Comparison of ENCODE assay signal across 19 mouse cellular contexts in genomic region chr5:30619211-30619610, GRCm38 (mm10). TPM values are rescaled to one million over a fixed set of nuclear protein-coding genes. Genes with fewer than 3 reads are reported as not detected.
DNase-seq lines count a peak whose midpoint lies in the region; ATAC-seq and TF ChIP-seq lines count a peak whose summit lies in the region.
"Had no signal": no experiment of that assay in that cellular context is flagged by ENCODE, and none has a peak within 500 bp of the region (broad histone marks: within the 10 kb centered on the region; RNA-seq: fewer than 3 reads in every experiment).

No protein-coding gene starts in this region.

- 64% methylated on average over 2 of the region's 2 CpGs for WGBS in heart, postnatal 0 days

- DNase-seq in adrenal gland, postnatal 36 days, result peak; percentile 39 to 54
- DNase-seq in adrenal gland, postnatal 4 days (ENCODE audit: low spot score in 2 of 2), result no peak
- peak; percentile 88 for DNase-seq in heart, adult 11 months
- no peak for DNase-seq in heart, postnatal 14 days
- DNase-seq in heart, postnatal 0 days (ENCODE audit: low spot score), result no peak
- DNase-seq in heart, postnatal 36 days, result no peak
- DNase-seq: adrenal gland, postnatal 25 days; forebrain, postnatal 0 days; gastrocnemius, postnatal 14 days; heart, postnatal 10 days; kidney, adult 2 months had no signal

- H3K27me3 ChIP-seq in heart, postnatal 0 days (ENCODE audit: control insufficient read depth, insufficient read depth, low read length), result peaks cover 14% of the 10 kb centered on the region
- H3K27me3 ChIP-seq: CH12.LX had no signal

- intact Hi-C loops in heart, postnatal 14 days (cut with DNase I), result loop anchor here (5.0 kb wide), 1 partner anchor 42 kb away; no protein-coding TSS in a partner anchor
- intact Hi-C loops in heart, postnatal 36 days (cut with DNase I), result loop anchor here (5.0 kb wide), 1 partner anchor 42 kb away; no protein-coding TSS in a partner anchor

- no peak for ATAC-seq in heart, postnatal 0 days (ENCODE audit: insufficient read depth, low read depth)
- ATAC-seq: forebrain, embryonic 13.5 days; forebrain, postnatal 0 days; intestine, embryonic 16.5 days; Patski had no signal

- TF ChIP-seq CTCF in heart, postnatal 0 days (IDR thresholded peaks at IDR 0.05; ENCODE audit: low read depth), result no peak

- no peak overlapping the region for H3K4me3 ChIP-seq in heart, postnatal 0 days (ENCODE audit: low read depth, low read length)
- H3K4me3 ChIP-seq: embryonic facial prominence, embryonic 10.5 days; forebrain, embryonic 13.5 days; hindbrain, embryonic 15.5 days; kidney, embryonic 15.5 days had no signal

- H3K4me1 ChIP-seq in heart, postnatal 0 days (ENCODE audit: control insufficient read depth, insufficient read depth), result peaks cover 43% of the 10 kb centered on the region

- no peaks in the 10 kb centered on the region for H3K9me3 ChIP-seq in heart, postnatal 0 days (replicated peaks; ENCODE audit: control insufficient read depth, low read length)
- H3K9me3 ChIP-seq: embryonic facial prominence, embryonic 10.5 days; forebrain, embryonic 13.5 days; hindbrain, embryonic 15.5 days; kidney, embryonic 15.5 days had no signal

- TF ChIP-seq EP300 in heart, postnatal 0 days (IDR thresholded peaks at IDR 0.05; ENCODE audit: low read depth), result no peak

- H3K4me2 ChIP-seq in heart, postnatal 0 days (ENCODE audit: low read depth, low read length), result no peak overlapping the region
- H3K4me2 ChIP-seq: forebrain, embryonic 13.5 days; heart, embryonic 11.5 days; hindbrain, embryonic 15.5 days; kidney, embryonic 15.5 days had no signal

- no peak overlapping the region for H3K9ac ChIP-seq in heart, postnatal 0 days (replicated peaks; ENCODE audit: low read depth, low read length)
- H3K9ac ChIP-seq: forebrain, embryonic 13.5 days; forebrain, postnatal 0 days; hindbrain, embryonic 15.5 days; kidney, embryonic 15.5 days had no signal

- peak overlapping the region; percentile 92 for H3K27ac ChIP-seq in heart, postnatal 0 days (ENCODE audit: low read depth)
- H3K27ac ChIP-seq: embryonic facial prominence, embryonic 10.5 days; forebrain, embryonic 13.5 days; hindbrain, embryonic 15.5 days; kidney, embryonic 15.5 days had no signal

- no peaks in the 10 kb centered on the region for H3K36me3 ChIP-seq in heart, postnatal 0 days (replicated peaks; ENCODE audit: control insufficient read depth, insufficient read depth, low read length)
- H3K36me3 ChIP-seq: embryonic facial prominence, embryonic 10.5 days; hindbrain, embryonic 15.5 days; kidney, embryonic 15.5 days had no signal

RNA-seq across cellular contexts. Expression of gene Slc35f6, which starts 28.5 kb away (rescaled TPM):
- total RNA-seq in adrenal gland, postnatal 36 days (2021), result 10 to 100 TPM; 40.0 to 47.2 TPM
- total RNA-seq in adrenal gland, postnatal 4 days (2021), result 10 to 100 TPM; 33.5 to 33.7 TPM
- total RNA-seq in heart, postnatal 14 days (2021), result 10 to 100 TPM; 37.4 to 39.9 TPM
- 61.3 and 86.8 TPM in 2 replicates for total RNA-seq in heart, postnatal 0 days (2014; rRNA removed; ENCODE audit: low replicate concordance)
- polyA plus RNA-seq in heart, postnatal 0 days (2015; fragmentation: Nextera tagmentation; extraction: Ambion mirVana), result 30.5 and 31.7 TPM in 2 replicates
- 10 to 100 TPM; 50.0 to 53.3 TPM for total RNA-seq in heart, postnatal 36 days (2021)

RNA-seq across cellular contexts. Expression of gene Kcnk3, which starts 31.2 kb away (rescaled TPM):
- total RNA-seq in adrenal gland, postnatal 36 days (2021), result 1,000 to 10,000 TPM; 1,187 to 1,472 TPM
- total RNA-seq in adrenal gland, postnatal 4 days (2021), result 100 to 1,000 TPM; 684 to 719 TPM
- total RNA-seq in heart, postnatal 14 days (2021), result 100 to 1,000 TPM; 181 to 186 TPM
- 55.5 and 70.0 TPM in 2 replicates for total RNA-seq in heart, postnatal 0 days (2014; rRNA removed; ENCODE audit: low replicate concordance)
- polyA plus RNA-seq in heart, postnatal 0 days (2015; fragmentation: Nextera tagmentation; extraction: Ambion mirVana), result 36.4 and 45.3 TPM in 2 replicates
- total RNA-seq in heart, postnatal 36 days (2021), result 100 to 1,000 TPM; 234 to 245 TPM
- total RNA-seq: CH12.LX had no signal
- polyA plus RNA-seq: Patski had no signal

RNA-seq across cellular contexts. Expression of gene Cenpa, which starts 47.4 kb away (rescaled TPM):
- total RNA-seq in adrenal gland, postnatal 36 days (2021), result 10 to 100 TPM; 10.2 to 11.9 TPM
- total RNA-seq in adrenal gland, postnatal 4 days (2021), result 10 to 100 TPM; 61.3 to 62.0 TPM
- 10 to 100 TPM; 56.0 to 67.6 TPM for total RNA-seq in heart, postnatal 14 days (2021)
- total RNA-seq in heart, postnatal 0 days (2014; rRNA removed; ENCODE audit: low replicate concordance), result 87.9 and 158 TPM in 2 replicates
- polyA plus RNA-seq in heart, postnatal 0 days (2015; fragmentation: Nextera tagmentation; extraction: Ambion mirVana), result 128 and 158 TPM in 2 replicates
- total RNA-seq in heart, postnatal 36 days (2021), result 10 to 100 TPM; 49.5 to 55.2 TPM

Comparison
In these comparisons a context has a peak if more than half of its experiments do, and no peak if none do; other contexts are left out.
1. DNase-seq: peak in adrenal gland, postnatal 36 days (2 of 2) and heart, adult 11 months (single experiment); none in adrenal gland, postnatal 4 days (0 of 2), heart, postnatal 14 days (0 of 2), heart, postnatal 0 days (single experiment) and heart, postnatal 36 days (0 of 2).